Mouse (Mus musculus) G1E (cell line): Measurements from ENCODE around the gene Lrrc45.

Experiments
- CTCF ChIP-seq: IDR thresholded peaks from 2 replicates; pipeline ENCODE4 v1.5.1; 2012; ENCODE audit warnings: low read depth, low read length, inconsistent platforms, mixed read lengths
- GATA1 ChIP-seq: IDR thresholded peaks from 2 replicates; pipeline ENCODE4 v1.6.1; 2012; ENCODE audit warnings: borderline replicate concordance, low read length, inconsistent platforms, mixed read lengths

GRCm38 (mm10) chr11:120761811-120762671 is 48.3 kb downstream of the Lrrc45 start:
- TF ChIP-seq CTCF: no peak
- TF ChIP-seq GATA1: no peak
